Mouse (Mus musculus) spleen, adult 2 months (tissue): ENCODE data around the gene Qrich2.

Experiments
- CTCF ChIP-seq: fragments of 200-500 bp; IDR thresholded peaks from 2 replicates; pipeline ENCODE4 v1.5.1; 2011; ENCODE audit warnings: mild to moderate bottlenecking, inconsistent platforms; ENCODE audit not compliant: insufficient read depth, insufficient read length, insufficient replicate concordance; ENCODE audit errors: extremely low read depth
- POLR2A ChIP-seq: fragments of 200-500 bp; IDR thresholded peaks from 2 replicates; pipeline ENCODE4 v1.6.1; 2011; ENCODE audit warnings: low read depth, low read length, inconsistent platforms

GRCm38 (mm10) chr11:116445596-116446307, 20.3 kb downstream of the Qrich2 start:
- TF ChIP-seq CTCF (peak; percentile 95; the same call in 1 of the 2 replicates), POLR2A (no peak)
